Mouse (Mus musculus) cerebellum, adult 9-10 months (tissue): ENCODE data around the gene Zfp3.
A peak's percentile ranks its signal among the peaks of the same experiment; 100 is the strongest.

Experiments used
- DNase-seq: peaks from one replicate; pipeline ENCODE4 v3.0.0; 2022

Zfp3 gene

GRCm38 (mm10) chr11:70763936-70764808 is at the start of gene Zfp3:
Zfp3 (plus strand) TSS chr11:70764209.
- peak; percentile 79 for DNase-seq

GRCm38 (mm10) chr11:70715832-70716231 is 48.2 kb upstream of the Zfp3 start:
- no peak for DNase-seq

- DNase-seq: no peak
These were observed 45.5 kb upstream of the Zfp3 start for GRCm38 (mm10) chr11:70718481-70718880.

- no peak for DNase-seq
These were observed 43.4 kb upstream of the Zfp3 start for GRCm38 (mm10) chr11:70720567-70720966.

- no peak for DNase-seq
These were observed 42.9 kb upstream of the Zfp3 start for GRCm38 (mm10) chr11:70721072-70721471.

- DNase-seq: no peak
These were observed 39.3 kb upstream of the Zfp3 start for GRCm38 (mm10) chr11:70724706-70725105.

GRCm38 (mm10) chr11:70726585-70726984 is 37.4 kb upstream of the Zfp3 start:
- no peak for DNase-seq

- no peak for DNase-seq
These were observed 36.6 kb upstream of the Zfp3 start for GRCm38 (mm10) chr11:70727385-70727784.

- no peak for DNase-seq
These were observed 33.5 kb upstream of the Zfp3 start for GRCm38 (mm10) chr11:70730427-70731038.

- peak; percentile 25 for DNase-seq
These were observed 32.8 kb upstream of the Zfp3 start for GRCm38 (mm10) chr11:70731178-70731577.

- DNase-seq: no peak
These were observed 30.8 kb upstream of the Zfp3 start for GRCm38 (mm10) chr11:70733256-70733655.

GRCm38 (mm10) chr11:70737749-70738148 is 26.3 kb upstream of the Zfp3 start:
- no peak for DNase-seq

- no peak for DNase-seq
These were observed 22.4 kb upstream of the Zfp3 start for GRCm38 (mm10) chr11:70741603-70742002.

- no peak for DNase-seq
These were observed 21.9 kb upstream of the Zfp3 start for GRCm38 (mm10) chr11:70742117-70742516.

GRCm38 (mm10) chr11:70742581-70743459 is 21.2 kb upstream of the Zfp3 start:
- no peak for DNase-seq

- no peak for DNase-seq
These were observed 18.4 kb upstream of the Zfp3 start for GRCm38 (mm10) chr11:70745636-70746035.

- DNase-seq: no peak
These were observed 16.0 kb upstream of the Zfp3 start for GRCm38 (mm10) chr11:70747876-70748545.

GRCm38 (mm10) chr11:70752337-70753017 is 11.5 kb upstream of the Zfp3 start:
- DNase-seq: no peak

GRCm38 (mm10) chr11:70753146-70753545 is 10.9 kb upstream of the Zfp3 start:
- no peak for DNase-seq

- DNase-seq: no peak
These were observed 9.5 kb upstream of the Zfp3 start for GRCm38 (mm10) chr11:70754476-70754875.

GRCm38 (mm10) chr11:70754958-70755357 is 9.1 kb upstream of the Zfp3 start:
- no peak for DNase-seq

GRCm38 (mm10) chr11:70755645-70756044 is 8.4 kb upstream of the Zfp3 start:
- DNase-seq: peak; percentile 80
